Mouse (Mus musculus) retina, postnatal 1 day (tissue): ENCODE data around the gene Nudt14.

ENCODE experiments used
- DNase-seq: peaks from one replicate; pipeline ENCODE4 v3.0.0-alpha.2; 2012

Nudt14 gene

DNA sequence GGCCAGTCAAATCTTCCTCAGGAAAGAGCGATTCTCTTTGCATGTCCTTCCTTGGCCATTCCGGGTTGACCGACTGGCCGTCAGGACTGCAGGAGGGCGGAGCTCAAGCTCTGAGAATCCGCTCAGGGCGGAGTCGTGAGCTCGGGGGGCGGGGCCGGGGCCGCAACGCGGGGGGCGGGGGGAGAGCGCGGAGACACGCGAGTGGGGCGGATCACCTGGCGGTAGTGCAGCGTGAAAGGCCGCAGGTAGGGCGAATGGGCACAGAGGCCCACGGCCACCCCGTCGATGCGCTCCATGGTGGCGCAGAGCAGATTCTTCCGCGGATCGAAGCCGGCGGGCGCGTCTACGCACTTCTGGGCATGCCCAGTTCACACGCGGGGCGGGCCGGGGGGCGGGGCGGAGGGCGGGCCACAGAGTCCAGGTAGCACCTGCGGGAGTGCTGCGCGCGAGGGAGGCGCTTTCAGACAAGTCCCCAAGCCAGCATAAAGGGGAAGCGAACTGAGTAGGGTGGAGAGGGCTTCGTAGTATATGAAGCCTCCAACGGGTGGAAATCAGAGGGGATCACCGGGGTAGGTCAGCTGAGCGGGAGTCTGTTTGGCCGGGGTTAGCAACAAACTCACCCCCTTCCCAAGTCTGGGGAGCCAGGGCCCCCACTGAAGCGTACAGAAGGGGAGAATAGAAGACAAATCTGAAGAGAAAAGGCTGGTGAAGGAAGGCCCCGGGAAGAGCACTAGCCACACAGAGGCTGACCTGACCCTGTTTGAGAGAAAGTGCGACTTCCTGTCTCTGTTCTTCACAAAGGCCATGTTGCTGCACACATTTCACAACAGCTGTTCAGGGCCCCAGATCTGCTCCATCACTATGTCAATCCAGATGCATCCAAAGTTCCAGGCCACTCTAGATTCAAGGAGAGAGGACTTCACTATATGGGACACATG, at the start of gene Nudt14:
Nudt14 (minus strand) TSS at position 349 of the 938 bp plus-strand sequence.
- DNase-seq: peak; percentile 84

DNA sequence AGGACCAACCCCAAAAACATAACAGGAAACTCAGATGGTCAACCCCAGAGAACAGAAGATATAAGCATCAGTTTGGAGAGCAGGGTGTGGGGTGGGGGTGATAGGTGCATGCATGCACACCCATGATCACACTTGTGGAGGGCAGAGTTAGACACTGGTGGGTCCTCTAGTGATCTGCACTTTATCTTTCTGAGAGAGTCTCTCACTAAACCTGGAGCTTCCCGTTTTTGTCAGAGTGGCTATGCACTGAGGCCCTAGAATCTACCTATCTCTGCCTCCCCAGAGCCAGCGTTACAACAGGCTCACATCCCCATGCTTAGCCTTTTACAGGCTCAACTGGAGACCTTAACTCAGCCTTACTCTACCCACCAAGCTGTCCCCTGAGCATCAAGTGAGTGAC, 49.5 kb upstream of the Nudt14 start:
- no peak for DNase-seq

DNA sequence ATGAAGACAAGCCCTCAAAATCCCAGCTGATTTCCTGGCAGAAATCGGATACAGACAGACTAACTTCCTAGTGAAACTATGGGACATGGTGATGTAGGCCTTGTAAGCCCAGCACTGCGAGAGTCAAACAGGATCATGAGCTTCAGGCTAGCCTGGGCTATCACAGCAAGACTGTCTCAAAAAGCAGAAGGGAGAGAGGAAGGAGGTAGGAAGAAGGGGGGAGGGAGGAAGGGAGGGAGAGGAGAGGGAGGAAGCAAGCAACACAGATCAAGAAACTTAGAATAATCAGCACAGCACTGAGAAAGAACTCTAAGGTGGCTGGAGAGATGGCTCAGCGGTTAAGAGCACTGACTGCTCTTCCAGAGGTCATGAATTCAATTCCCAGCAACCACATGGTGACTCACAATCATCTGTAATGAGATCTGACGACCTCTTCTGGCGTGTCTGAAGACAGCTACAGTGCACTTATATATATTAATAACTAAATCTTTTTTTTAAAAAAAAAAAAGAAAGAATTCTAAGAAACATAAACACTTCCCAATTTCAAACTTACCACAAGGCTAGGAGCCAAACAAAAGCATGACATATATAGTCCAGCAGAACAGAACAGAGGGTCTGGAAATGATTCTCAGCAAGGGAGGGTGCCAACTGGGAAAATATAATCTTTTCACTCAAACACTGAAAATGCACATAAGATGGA, 48.9 kb upstream of the Nudt14 start:
- DNase-seq: no peak

DNA sequence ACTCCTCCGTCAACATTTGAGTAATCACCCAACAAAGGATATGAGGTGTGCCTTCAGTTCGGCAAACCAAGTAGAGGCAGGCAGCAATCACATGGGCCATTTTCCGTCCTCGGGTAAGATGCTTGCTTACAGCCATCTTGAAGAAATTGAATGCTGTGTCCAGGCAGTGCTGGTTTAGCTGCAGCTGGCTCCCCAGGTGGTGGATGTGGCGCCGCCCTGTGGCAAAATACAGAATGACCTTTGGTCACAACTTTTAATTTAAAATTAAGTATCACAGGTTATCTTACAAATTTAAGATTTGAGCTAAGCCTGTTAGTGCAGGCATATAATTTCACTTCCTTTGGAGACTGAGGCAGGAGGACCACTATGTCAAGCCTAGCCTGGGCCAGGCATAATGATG, 46.0 kb upstream of the Nudt14 start:
- DNase-seq: peak; percentile 22

- peak; percentile 34 for DNase-seq
These were observed 43.4 kb upstream of the Nudt14 start for GRCm38 (mm10) chr12:112985346-112985745.

- no peak for DNase-seq
These were observed 40.1 kb upstream of the Nudt14 start for GRCm38 (mm10) chr12:112982031-112982430.

DNA sequence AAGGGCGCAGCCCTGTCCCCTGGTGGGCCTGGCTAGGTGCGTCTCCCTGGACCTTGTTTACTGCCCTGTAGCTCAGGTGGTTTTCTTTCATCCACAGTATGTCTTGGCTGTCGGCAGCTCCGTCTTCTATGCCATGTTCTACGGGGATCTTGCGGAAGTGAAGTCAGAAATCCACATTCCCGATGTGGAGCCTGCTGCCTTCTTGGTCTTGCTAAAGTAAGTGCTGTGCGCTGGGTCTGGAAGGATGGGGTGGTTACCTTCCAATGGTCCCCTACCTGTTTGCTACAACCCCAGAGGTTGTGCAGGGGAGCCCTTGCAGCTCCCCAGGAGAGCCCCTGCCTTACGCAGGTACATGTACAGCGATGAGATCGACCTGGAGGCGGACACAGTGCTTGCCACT, 35.2 kb upstream of the Nudt14 start:
- DNase-seq: no peak

DNA sequence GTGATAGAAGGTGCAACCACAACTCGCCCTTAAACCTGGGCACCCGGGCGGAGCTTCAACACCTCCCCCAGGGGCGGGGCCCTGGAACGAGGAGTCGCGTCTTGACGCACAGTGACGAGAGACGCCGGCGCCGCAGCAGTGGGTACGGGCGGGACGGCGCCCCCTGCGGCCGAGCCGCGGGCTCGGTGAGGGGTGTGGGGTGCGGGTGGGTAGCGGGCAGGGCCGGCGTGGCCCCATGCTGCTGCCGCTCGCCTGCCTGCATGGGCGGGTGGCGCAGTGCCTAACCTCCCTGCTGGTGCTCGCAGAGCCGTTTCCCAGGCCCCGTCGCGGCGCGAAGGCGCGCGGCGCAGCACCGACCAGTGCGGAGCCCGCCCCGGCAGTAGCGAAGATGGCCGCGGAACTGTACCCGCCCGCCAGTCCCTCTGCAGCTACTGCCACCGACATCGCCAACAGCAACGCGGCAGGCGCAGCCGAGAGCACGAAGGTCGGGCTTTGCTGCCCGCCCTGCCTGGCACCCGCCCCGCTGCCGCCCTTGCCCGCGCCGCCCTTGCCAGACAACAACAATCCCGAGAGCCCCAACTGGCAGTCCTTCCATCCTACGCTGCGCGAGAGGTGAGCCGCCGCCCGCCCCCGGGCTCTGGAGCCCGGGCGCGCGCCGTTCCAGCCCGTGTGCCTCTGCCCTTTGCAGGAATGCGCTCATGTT, 34.6 kb upstream of the Nudt14 start, which contains the start of gene Btbd6:
Btbd6 (plus strand) TSS at position 112 of the 703 bp plus-strand sequence.
- DNase-seq: peak; percentile 90

DNA sequence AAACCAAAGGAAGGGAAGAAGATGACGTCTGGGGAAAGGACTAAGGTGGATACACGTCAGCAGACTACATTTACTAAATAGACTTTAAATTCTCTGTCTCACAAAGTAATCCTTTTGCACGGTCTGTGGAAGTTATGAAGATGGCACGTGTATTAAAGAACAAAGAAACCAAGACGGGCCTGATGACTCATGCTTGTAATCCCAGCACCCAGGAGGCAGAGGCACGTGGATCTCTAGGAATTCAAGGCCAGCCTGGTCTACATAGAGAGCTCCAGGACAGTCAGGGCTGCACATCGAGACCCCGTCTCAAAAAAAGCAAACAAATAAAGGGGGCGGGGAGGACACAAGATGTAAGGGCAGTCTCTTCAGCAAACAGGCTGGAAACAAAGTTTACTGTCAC, 32.8 kb upstream of the Nudt14 start:
- no peak for DNase-seq

GRCm38 (mm10) chr12:112969616-112970015, 27.7 kb upstream of the Nudt14 start:
- DNase-seq: no peak

GRCm38 (mm10) chr12:112968943-112969342, 27.0 kb upstream of the Nudt14 start:
- DNase-seq: no peak

DNA sequence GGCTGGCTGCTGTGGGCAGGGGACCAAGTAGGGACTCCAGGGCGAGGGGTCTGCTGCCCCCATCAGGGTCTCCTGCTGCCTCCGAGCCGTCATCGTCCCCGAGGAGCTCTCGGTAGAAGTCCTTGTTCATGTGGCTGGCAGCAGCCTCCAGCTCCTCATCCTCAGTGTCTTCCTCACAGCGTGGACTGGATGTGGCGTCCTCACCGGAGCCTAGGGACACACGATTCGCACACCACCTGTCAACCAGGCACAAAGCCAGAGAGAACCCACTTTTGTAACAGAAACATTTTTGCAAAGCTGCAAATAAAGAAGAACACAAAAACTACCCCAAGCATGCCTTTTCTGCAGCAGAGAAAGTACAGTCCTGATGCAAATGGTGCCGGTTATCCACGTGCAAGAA, 23.9 kb upstream of the Nudt14 start:
- DNase-seq: no peak

DNA sequence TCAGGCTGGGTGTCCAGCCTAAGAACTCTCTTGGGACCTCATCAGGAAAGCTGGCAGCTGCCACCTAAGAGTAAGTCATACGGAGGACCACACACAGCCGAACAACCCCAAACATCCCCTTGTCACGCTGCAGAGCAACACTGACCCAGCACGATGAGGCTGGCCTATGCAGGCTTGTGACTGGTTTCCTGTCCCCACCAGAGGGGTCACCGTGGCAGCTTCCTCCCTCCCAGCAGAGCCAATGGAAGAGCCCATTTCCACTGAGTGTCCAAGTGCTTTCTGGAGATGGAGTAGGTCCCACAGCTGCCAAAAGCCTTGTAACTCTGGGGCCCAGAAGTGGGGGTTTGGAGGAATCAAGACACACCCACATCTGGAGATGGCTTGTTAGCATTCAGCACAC, 19.9 kb upstream of the Nudt14 start:
- no peak for DNase-seq

GRCm38 (mm10) chr12:112961428-112961827, 19.5 kb upstream of the Nudt14 start:
- no peak for DNase-seq

DNA sequence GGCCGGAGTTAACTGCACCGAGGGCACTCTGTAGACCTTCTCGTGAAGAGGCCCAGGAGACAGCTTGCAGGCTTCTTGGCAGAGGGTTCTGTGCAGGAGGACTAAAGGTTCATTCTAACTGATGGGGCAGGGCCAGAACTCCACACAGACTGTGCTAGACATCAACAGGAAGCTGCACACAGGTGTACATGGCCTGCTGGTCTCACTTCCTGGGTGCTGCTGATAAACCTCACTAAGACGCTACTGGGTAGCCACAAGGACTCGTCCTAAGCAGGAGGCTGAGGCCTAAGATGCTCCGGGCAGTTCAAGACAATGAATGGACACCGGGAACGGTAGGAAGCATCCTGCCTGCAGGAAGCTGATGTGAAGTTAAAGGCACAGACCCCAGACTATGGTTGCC, 17.5 kb upstream of the Nudt14 start:
- no peak for DNase-seq

GRCm38 (mm10) chr12:112958303-112958702, 16.4 kb upstream of the Nudt14 start:
- peak; percentile 73 for DNase-seq

GRCm38 (mm10) chr12:112955800-112956199, 13.9 kb upstream of the Nudt14 start:
- DNase-seq: peak; percentile 81

- DNase-seq: no peak
These were observed 11.1 kb upstream of the Nudt14 start for GRCm38 (mm10) chr12:112952926-112953565.

GRCm38 (mm10) chr12:112952433-112952832, 10.5 kb upstream of the Nudt14 start:
- no peak for DNase-seq

DNA sequence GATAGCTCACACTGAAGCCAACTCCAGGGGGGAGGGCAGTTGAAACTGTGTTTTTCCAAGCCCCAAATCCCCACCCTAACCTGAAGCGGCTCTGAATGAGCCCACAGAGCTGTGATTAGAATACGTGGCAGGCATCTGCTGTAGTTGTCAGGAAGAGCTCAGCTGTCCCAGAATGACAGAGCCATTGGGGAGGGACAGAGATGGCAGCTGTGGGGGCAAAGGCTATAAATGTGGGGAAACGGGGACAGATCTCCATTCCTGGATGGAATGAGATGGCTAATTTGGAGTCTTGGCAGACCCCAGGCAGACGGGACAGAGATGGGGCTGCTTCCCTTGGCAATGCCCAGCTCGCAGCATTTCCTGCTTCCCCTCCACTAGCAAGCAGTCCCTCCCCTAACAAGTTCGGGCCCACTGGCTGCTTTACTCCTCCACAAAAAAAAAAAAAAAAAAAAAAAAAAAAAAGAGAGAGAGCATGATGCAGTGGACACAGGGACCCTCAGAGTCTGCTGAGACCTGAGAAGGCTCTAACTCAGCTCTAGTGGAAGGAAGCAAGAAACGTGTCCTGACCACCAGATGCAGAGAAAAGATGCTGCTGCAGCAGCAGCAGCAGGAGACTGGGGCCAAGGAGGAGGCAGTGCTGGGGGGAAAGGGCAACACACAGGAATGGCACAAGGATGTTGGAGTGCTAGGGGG, 9.4 kb upstream of the Nudt14 start:
- DNase-seq: no peak

GRCm38 (mm10) chr12:112950761-112951129, 8.8 kb upstream of the Nudt14 start:
- no peak for DNase-seq
